Mouse (Mus musculus): ENCODE measurements around the gene Spag5.

DNA sequence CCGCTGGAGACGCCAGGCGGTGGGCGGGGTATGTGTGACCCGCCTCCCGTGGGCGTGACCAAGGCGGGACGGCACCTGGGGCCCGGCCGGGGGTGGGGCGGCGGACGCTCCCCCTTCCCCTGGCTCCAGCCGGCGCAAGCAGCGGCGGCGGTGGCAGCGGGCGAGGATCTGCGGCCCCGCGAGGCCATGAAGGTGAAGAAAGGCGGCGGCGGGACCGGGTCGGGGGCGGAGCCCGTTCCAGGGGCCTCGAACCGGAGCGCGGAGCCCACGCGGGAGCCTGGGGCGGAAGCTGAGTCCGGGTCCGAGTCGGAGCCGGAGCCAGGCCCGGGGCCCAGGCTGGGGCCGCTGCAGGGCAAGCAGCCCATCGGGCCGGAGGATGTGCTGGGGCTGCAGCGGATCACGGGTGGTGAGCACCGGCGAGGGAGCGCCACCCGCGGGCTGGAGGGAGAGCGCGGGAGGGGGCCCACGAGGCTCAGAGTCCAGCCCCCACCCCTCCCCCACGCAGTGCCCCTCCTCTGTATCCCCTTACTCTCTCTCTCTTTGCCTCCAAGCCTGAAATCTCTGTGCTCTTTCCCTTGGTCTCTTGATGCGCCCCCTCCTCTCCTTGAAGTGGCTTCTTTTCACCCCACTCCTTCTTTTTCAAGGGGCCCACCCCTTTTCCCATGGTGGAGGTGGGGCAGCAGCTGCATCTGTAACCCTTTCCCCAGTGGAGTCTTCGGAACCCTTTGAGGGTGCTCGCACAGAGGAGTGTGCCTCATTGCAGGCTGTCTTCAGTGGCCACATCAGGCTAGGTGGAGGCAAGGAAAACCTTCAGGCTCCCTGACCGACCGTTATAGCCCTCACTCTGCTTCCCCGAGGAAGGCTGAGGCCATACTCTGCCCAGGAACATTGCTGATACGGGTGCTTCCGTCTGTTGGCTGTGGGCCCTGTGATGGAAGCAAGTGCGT lies 42.3 kb downstream of the Spag5 start, which contains the start of gene Unc119:
- TF ChIP-seq CTCF (IDR thresholded peaks at IDR 0.05; ENCODE audit: borderline replicate concordance, insufficient read depth, low read length) (no peak), POLR2A (IDR thresholded peaks at IDR 0.05; ENCODE audit: low read depth, low read length) (peak; percentile 75)

Measured in embryonic fibroblast, embryonic 13.5 days (primary cell).